Mouse (Mus musculus) lung, embryonic 15.5 days (tissue): ENCODE data around the gene Gm5134. TPM values are rescaled to one million over a fixed set of nuclear protein-coding genes. Genes with fewer than 3 reads are reported as not detected.

Experiments
- ATAC-seq: fragments of 200-750 bp; cut with Nextera tagmentation; 2 replicates; pipeline ENCODE4 v1.8.0; 2017; ENCODE audit warnings: moderate number of reproducible peaks, borderline replicate concordance; ENCODE audit not compliant: low FRiP score, low TSS enrichment; ENCODE audit errors: extremely low read depth
- H3K27ac ChIP-seq: fragments of 300-500 bp; sonication (generic); 2 replicates; pipeline ENCODE4 v1.5.1; 2015; ENCODE audit warnings: moderate library complexity, mild to moderate bottlenecking, inconsistent platforms
- H3K27me3 ChIP-seq: fragments of 300-500 bp; sonication (generic); 2 replicates; pipeline ENCODE4 v1.6.1; 2015; ENCODE audit warnings: inconsistent platforms
- H3K36me3 ChIP-seq: fragments of 300-500 bp; sonication (generic); 2 replicates; pipeline ENCODE4 v1.6.1; 2015; ENCODE audit warnings: inconsistent platforms
- H3K4me1 ChIP-seq: fragments of 300-500 bp; sonication (generic); 2 replicates; pipeline ENCODE4 v1.6.1; 2015; ENCODE audit warnings: inconsistent platforms
- H3K4me2 ChIP-seq: fragments of 300-500 bp; sonication (generic); 2 replicates; pipeline ENCODE4 v1.6.1; 2015; ENCODE audit warnings: inconsistent platforms, mild to moderate bottlenecking, moderate library complexity
- H3K4me3 ChIP-seq: fragments of 300-500 bp; sonication (generic); 2 replicates; pipeline ENCODE4 v1.5.1; 2015; ENCODE audit warnings: mild to moderate bottlenecking, inconsistent platforms
- H3K9ac ChIP-seq: fragments of 300-500 bp; sonication (generic); 2 replicates; pipeline ENCODE4 v1.6.1; 2015; ENCODE audit warnings: inconsistent platforms
- H3K9me3 ChIP-seq: fragments of 300-500 bp; sonication (generic); 2 replicates; pipeline ENCODE4 v1.6.1; 2016; ENCODE audit warnings: inconsistent platforms
- WGBS: fragments of 180-500 bp; shearing (Covaris S2); methylation state at CpG from one replicate; pipeline ENCODE4 v1.1.7; 2015; 5-methylcytosine and 5-hydroxymethylcytosine counted together
- polyA plus RNA-seq: library from polyadenylated mRNA; unstranded; fragments of >200 nt; fragmentation: Nextera tagmentation; extraction: Ambion mirVana; gene quantifications from 2 replicates; pipeline ENCODE4 v1.2.1, GENCODE M21; 2015

Gene Gm5134
- polyA plus RNA-seq, 1 experiment from 2014 or later, result 0.05 TPM

DNA sequence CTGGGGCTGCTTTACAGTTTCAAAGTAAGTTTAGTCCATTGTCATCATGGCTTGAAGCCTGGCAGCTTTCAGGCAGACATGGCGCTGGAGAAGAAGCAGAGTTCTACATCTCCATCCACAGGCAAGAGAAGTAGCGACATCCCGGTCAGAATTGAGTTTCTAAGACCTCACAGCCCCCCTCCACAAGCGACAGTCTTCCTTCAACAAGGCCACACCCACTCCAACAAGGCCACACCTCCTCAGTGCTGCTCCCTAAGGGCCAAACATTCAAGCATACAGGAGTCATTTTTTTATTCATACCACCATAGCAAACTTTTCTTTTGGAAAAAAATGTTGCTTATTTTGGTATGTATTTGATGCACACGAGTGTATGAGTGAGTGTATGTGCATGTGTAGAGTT, 76.2 kb downstream of the Gm5134 start:
- H3K4me1 ChIP-seq, result peaks cover 22% of the 10 kb centered on the region
- no peak for ATAC-seq
- H3K4me2 ChIP-seq, result no peak overlapping the region
- H3K36me3 ChIP-seq, result peaks cover 3% of the 10 kb centered on the region; the same call in 1 of the 2 replicates
- no peak overlapping the region for H3K27ac ChIP-seq
- no peaks in the 10 kb centered on the region for H3K27me3 ChIP-seq
- WGBS, result 66% methylated on average over 5 of the region's 5 CpGs
- no peak overlapping the region for H3K9ac ChIP-seq
- no peak overlapping the region for H3K4me3 ChIP-seq
- H3K9me3 ChIP-seq, result no peaks in the 10 kb centered on the region

DNA sequence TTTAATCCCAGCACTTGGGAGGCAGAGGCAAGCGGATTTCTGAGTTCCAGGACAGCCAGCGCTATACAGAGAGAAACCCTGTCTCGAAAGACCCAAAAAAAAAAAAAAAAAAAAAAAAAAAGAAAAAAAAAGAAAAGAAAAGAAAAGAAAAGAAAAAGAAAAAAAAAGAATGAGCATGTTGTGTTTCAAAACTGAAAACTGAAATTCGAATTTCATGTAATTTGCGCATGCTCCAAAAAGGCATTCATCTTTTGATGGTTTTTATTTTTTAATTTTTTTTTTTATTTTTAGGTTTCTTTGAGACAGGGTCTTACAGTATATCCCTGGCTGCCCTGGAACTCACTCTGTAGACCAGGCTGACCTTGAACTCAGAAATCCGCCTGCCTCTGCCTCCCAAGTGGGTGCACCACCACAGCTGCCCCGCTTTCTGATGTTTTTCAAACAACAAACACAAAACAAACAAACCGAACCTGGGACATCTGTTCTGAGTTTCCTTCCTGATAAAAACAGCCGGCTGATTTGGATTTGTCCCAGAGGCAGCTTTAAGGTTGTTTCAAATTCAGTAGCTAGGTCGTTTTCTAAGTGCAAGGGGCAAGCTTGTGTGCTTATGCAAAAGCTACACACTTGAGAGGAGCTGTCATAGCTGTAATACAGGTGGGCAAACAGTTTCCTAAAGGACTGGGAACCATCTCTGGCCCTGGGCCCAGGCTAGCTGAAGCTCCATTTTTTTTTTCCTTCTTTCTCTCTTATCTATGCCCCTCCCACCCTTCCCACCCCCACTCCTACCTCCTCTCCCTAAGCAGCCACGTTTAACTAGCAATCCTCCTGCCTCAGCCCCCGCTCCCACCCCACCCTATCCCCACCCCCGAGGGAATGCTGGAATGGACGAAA, 77.4 kb downstream of the Gm5134 start:
- H3K27me3 ChIP-seq, result no peaks in the 10 kb centered on the region
- H3K4me3 ChIP-seq, result peak overlapping the region; percentile 68
- peaks cover 22% of the 10 kb centered on the region for H3K4me1 ChIP-seq
- H3K9me3 ChIP-seq, result no peaks in the 10 kb centered on the region
- H3K27ac ChIP-seq, result peak overlapping the region; percentile 86
- H3K4me2 ChIP-seq, result peak overlapping the region; percentile 67
- peak; percentile 60 for ATAC-seq
- H3K36me3 ChIP-seq, result peaks cover 3% of the 10 kb centered on the region; the same call in 1 of the 2 replicates
- H3K9ac ChIP-seq, result peak overlapping the region; percentile 88; the same call in 1 of the 2 replicates
- 46% methylated on average over 14 of the region's 14 CpGs for WGBS

DNA sequence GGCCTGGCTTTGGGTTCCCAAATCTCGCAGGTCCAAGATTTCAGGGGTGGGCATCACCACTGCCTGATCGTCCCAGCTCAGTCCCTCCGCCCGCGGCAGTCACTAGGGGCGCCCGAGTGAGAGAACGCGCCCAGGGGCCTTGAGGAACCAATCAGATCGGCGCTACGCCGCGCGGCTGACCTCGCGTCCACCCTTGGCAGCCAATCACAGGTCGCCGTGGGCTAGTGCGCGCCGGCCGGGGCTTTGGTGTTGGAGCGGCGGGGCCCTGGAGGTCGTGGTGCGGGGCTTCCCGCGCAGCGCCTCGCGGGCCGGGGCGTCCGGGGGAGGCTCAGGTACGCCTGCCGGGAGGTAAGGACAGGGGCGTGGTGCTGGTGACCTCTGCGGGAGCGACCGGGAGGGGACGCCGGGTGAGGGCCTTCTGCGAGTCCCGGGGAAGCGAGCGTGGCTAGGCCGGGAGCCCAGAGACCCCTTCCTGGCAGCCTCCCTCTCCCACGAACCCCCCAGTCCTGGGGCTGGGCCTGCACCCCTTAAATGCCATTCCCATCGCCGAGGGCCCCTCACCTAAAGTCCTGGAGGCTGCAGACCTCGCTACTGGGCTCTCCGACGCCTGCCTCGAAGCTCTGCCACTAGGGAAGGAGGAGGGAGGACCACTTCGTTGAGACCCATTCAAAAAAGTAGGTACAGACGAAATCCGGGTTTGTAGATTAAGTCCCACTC, 78.2 kb downstream of the Gm5134 start, which contains the start of gene Zfp280b:
TSS of gene Zfp280b (plus strand) at position 249 of the 717 bp plus-strand sequence.
- peak; percentile 98 for ATAC-seq
- WGBS, result 1% methylated on average over 57 of the region's 58 CpGs
- H3K27me3 ChIP-seq, result no peaks in the 10 kb centered on the region

DNA sequence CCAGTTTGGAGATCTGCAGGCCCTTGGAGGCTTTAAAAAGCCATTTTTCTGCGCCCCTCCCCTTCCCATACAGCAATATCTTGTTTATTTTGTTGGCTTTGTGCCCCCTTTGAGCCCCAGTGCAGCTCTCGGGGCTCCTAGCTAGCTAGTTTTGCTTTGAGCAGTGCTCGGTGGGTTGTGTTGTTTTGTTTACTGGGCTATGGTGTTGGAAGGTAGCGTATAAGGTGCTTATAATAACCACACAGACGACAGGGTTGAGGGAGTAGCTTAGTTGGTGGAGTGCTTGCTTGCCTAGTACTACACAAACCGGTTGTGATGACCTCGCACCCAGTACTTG, 78.8 kb downstream of the Gm5134 start:
- H3K4me1 ChIP-seq, result peaks cover 16% of the 10 kb centered on the region
- 13% methylated on average over 7 of the region's 7 CpGs for WGBS
- H3K4me3 ChIP-seq, result peak overlapping the region; percentile 68
- H3K9me3 ChIP-seq, result no peaks in the 10 kb centered on the region
- no peaks in the 10 kb centered on the region for H3K27me3 ChIP-seq
- H3K27ac ChIP-seq, result peak overlapping the region; percentile 86
- peaks cover 15% of the 10 kb centered on the region for H3K36me3 ChIP-seq
- H3K4me2 ChIP-seq, result peak overlapping the region; percentile 67
- ATAC-seq, result no peak
- peak overlapping the region; percentile 88 for H3K9ac ChIP-seq

More for the DNA sequence above, 78.2 kb downstream of the Gm5134 start, which contains the start of gene Zfp280b:
- Histone ChIP-seq H3K9ac (peak within 1 kb of the TSS; percentile 88), H3K4me3 (peak within 1 kb of the TSS; percentile 68), H3K4me1 (peaks cover 17% of the 10 kb centered on the region), H3K27ac (peak within 1 kb of the TSS; percentile 86), H3K4me2 (peak within 1 kb of the TSS; percentile 67), H3K9me3 (no peaks in the 10 kb centered on the region), H3K36me3 (peaks cover 9% of the 10 kb centered on the region; the same call in 1 of the 2 replicates)

- Histone ChIP-seq H3K36me3 (peaks cover 25% of the 10 kb centered on the region), H3K4me3 (peak overlapping the region; percentile 68; the same call in 1 of the 2 replicates), H3K9ac (no peak overlapping the region), H3K9me3 (no peaks in the 10 kb centered on the region), H3K4me2 (peak overlapping the region; percentile 67), H3K4me1 (peaks cover 11% of the 10 kb centered on the region; the same call in 1 of the 2 replicates), H3K27ac (no peak overlapping the region), H3K27me3 (no peaks in the 10 kb centered on the region)
- ATAC-seq, result no peak
- 87% methylated on average over 8 of the region's 8 CpGs for WGBS
Measured at GRCm38 (mm10) chr10:76034001-76034600, 79.8 kb downstream of the Gm5134 start.

DNA sequence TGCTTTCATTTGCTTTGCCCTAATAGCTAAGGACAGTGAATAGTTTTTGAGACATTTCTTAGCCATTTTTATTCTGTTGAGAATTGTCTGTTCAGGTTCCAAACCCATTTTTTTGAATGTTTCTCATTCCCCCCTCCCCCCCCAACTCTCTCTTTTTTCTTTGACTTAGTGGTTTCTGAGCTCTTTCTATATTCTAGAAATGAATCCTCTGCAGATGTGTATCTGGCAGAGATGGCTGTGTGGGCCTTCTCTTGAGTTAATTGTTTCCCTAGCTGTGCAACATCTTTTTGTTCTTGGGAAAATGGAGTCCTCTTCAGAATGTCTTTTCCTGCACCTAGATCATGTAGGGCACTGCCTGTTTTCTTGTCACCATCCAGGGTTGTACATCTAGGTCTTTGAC, 81.0 kb downstream of the Gm5134 start:
- no peak for ATAC-seq
- peaks cover 37% of the 10 kb centered on the region for H3K36me3 ChIP-seq
- no peak overlapping the region for H3K4me2 ChIP-seq
- peaks cover 11% of the 10 kb centered on the region; the same call in 1 of the 2 replicates for H3K4me1 ChIP-seq
- H3K9me3 ChIP-seq, result no peaks in the 10 kb centered on the region
- no peaks in the 10 kb centered on the region for H3K27me3 ChIP-seq
- no peak overlapping the region for H3K27ac ChIP-seq
- no peak overlapping the region for H3K9ac ChIP-seq
- no peak overlapping the region for H3K4me3 ChIP-seq

GRCm38 (mm10) chr10:76036962-76037361, 82.6 kb downstream of the Gm5134 start:
- Histone ChIP-seq H3K36me3 (peaks cover 49% of the 10 kb centered on the region), H3K27ac (no peak overlapping the region), H3K9ac (no peak overlapping the region), H3K27me3 (no peaks in the 10 kb centered on the region), H3K4me1 (peaks cover 8% of the 10 kb centered on the region; the same call in 1 of the 2 replicates), H3K9me3 (no peaks in the 10 kb centered on the region), H3K4me3 (no peak overlapping the region), H3K4me2 (no peak overlapping the region)
- 93% methylated on average over 5 of the region's 5 CpGs for WGBS
- no peak for ATAC-seq

DNA sequence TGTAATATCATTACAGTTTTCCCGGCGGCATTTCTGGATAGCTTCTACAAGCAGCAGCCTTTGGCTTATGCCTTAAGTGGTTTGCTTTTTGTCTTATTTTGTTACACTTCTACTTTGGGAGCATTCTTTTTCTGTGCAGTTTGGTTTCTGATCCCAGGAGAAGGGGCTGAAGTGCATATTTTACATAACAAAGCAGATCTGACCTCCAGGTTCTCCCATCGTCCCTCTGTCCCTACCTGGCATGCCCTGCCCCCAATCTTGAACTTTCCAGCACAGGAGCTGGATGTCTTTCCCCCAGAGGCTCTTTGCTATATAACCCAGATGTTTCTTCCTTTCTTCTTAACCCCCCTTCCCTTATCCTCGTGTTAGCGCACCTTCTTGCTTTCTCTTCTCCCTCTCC, 91.0 kb downstream of the Gm5134 start:
- H3K4me1 ChIP-seq, result no peaks in the 10 kb centered on the region
- 41% methylated on average over 5 of the region's 5 CpGs for WGBS
- no peaks in the 10 kb centered on the region for H3K27me3 ChIP-seq
- H3K36me3 ChIP-seq, result peaks cover 18% of the 10 kb centered on the region
- H3K27ac ChIP-seq, result no peak overlapping the region
- ATAC-seq, result no peak
- H3K4me2 ChIP-seq, result no peak overlapping the region
- H3K9ac ChIP-seq, result no peak overlapping the region
- no peaks in the 10 kb centered on the region for H3K9me3 ChIP-seq
- no peak overlapping the region for H3K4me3 ChIP-seq

- 0% methylated on average over 1 of the region's 1 CpGs for WGBS
- peaks cover 6% of the 10 kb centered on the region; the same call in 1 of the 2 replicates for H3K36me3 ChIP-seq
- no peak overlapping the region for H3K27ac ChIP-seq
- no peaks in the 10 kb centered on the region for H3K27me3 ChIP-seq
- H3K4me1 ChIP-seq, result no peaks in the 10 kb centered on the region
- no peak overlapping the region for H3K4me3 ChIP-seq
- ATAC-seq, result no peak
- H3K9me3 ChIP-seq, result no peaks in the 10 kb centered on the region
- H3K4me2 ChIP-seq, result no peak overlapping the region
- H3K9ac ChIP-seq, result no peak overlapping the region
Measured at GRCm38 (mm10) chr10:76046754-76047153, 92.4 kb downstream of the Gm5134 start.

DNA sequence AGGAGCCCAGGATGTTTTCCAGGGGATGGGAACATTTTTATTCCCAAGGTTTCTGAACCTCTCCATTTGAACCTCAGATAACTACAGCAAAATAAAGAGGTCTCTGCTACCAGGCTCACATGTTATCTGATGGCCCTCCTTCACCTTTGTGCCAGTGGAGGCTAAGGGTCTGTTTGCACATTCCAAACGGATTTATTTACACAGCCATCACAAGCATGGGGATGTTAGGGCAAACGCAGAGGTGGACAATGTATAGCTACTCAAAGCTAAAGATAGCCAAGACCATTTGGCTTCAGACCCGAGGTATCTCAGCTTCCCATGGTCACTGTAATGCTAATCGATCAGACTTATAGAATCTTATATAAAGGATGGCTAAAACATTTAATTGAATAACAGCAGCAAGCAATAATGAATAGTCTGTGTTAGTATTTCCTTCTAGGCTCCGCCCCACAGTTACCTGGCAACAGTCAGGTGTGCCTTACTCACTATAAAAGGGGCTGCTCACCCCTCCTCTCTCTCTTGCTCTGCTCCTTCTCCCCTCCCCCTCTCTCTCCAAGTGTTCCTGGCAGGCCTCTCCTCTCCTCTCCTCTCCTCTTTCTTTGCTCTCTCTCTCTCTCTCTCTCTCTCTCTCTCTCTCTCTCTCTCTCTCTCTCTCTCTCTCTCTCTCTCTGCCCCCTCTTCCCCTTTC, 93.0 kb downstream of the Gm5134 start:
- no peak overlapping the region for H3K4me3 ChIP-seq
- no peak overlapping the region for H3K4me2 ChIP-seq
- no peaks in the 10 kb centered on the region for H3K9me3 ChIP-seq
- H3K9ac ChIP-seq, result no peak overlapping the region
- no peak overlapping the region for H3K27ac ChIP-seq
- no peaks in the 10 kb centered on the region for H3K27me3 ChIP-seq
- no peaks in the 10 kb centered on the region for H3K4me1 ChIP-seq
- peak; percentile 49; the same call in 1 of the 2 replicates for ATAC-seq
- H3K36me3 ChIP-seq, result peaks cover 6% of the 10 kb centered on the region; the same call in 1 of the 2 replicates
- WGBS, result 13% methylated on average over 5 of the region's 5 CpGs

- H3K9ac ChIP-seq, result no peak overlapping the region
- H3K4me2 ChIP-seq, result no peak overlapping the region
- ATAC-seq, result no peak
- H3K4me1 ChIP-seq, result no peaks in the 10 kb centered on the region
- H3K4me3 ChIP-seq, result no peak overlapping the region
- no peaks in the 10 kb centered on the region for H3K27me3 ChIP-seq
- no peak overlapping the region for H3K27ac ChIP-seq
- 10% methylated on average over 6 of the region's 6 CpGs for WGBS
- H3K36me3 ChIP-seq, result no peaks in the 10 kb centered on the region
- H3K9me3 ChIP-seq, result no peaks in the 10 kb centered on the region
Measured at GRCm38 (mm10) chr10:76048967-76049366, 94.7 kb downstream of the Gm5134 start.
